Comparison of ENCODE assay signal across 20 mouse cellular contexts in the genomic region with DNA sequence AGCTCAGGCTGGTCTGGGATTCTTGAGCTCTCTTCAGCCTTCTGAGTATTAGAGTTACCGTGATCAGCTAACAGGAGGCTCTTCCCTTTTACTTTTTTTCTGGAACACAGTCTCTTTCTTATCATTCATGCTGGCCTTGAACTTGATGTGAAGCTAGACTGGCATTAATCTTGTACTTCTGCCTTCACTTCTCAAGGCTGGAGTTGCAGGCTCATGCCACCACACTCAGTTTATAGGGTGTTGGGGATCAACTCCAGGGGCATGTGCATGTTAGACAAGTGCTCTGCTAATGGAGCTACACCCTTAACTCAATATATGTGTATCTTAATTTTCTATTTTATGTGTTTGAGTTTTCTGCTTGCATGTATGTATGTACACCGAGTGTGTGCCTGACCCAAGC. TPM values are rescaled to one million over a fixed set of nuclear protein-coding genes. Genes with fewer than 3 reads are reported as not detected.
"Had no signal": no experiment of that assay in that cellular context is flagged by ENCODE, and none has a peak within 500 bp of the region (broad histone marks: within the 10 kb centered on the region; RNA-seq: fewer than 3 reads in every experiment).

No protein-coding gene starts in this region.

- DNase-seq: liver, postnatal 0 days; retina, postnatal 1 day; spleen, adult 18-20 months; thymus, postnatal 25 days had no signal

- H3K27me3 ChIP-seq: limb, embryonic 12.5 days; limb, embryonic 15.5 days; midbrain, embryonic 12.5 days; stomach, embryonic 15.5 days had no signal

- H3K4me2 ChIP-seq: limb, embryonic 12.5 days; limb, embryonic 15.5 days; liver, embryonic 11.5 days; lung, embryonic 14.5 days; midbrain, embryonic 12.5 days; stomach, embryonic 15.5 days had no signal

- ATAC-seq: liver, postnatal 0 days; lung, postnatal 0 days; midbrain, embryonic 16.5 days had no signal

- H3K4me3 ChIP-seq: limb, embryonic 12.5 days; limb, embryonic 15.5 days; midbrain, embryonic 12.5 days; stomach, embryonic 15.5 days had no signal

- H3K36me3 ChIP-seq: limb, embryonic 12.5 days; limb, embryonic 15.5 days; midbrain, embryonic 12.5 days; stomach, embryonic 15.5 days had no signal

- H3K9me3 ChIP-seq: limb, embryonic 12.5 days; limb, embryonic 15.5 days; midbrain, embryonic 12.5 days; stomach, embryonic 15.5 days had no signal

- H3K9ac ChIP-seq: limb, embryonic 12.5 days; limb, embryonic 15.5 days; liver, embryonic 14.5 days; liver, postnatal 0 days; lung, embryonic 14.5 days; midbrain, embryonic 12.5 days; stomach, embryonic 15.5 days had no signal

- H3K4me1 ChIP-seq: midbrain, embryonic 12.5 days had no signal

- H3K27ac ChIP-seq: limb, embryonic 12.5 days; limb, embryonic 15.5 days; liver, embryonic 14.5 days; macrophage; midbrain, embryonic 12.5 days; stomach, embryonic 15.5 days had no signal

RNA-seq across cellular contexts. Expression of a gene that starts 57.4 kb away (rescaled TPM):
- total RNA-seq: layer of hippocampus, adult 18-20 months; layer of hippocampus, postnatal 36 days; left cerebral cortex, postnatal 14 days; left cerebral cortex, postnatal 4 days had no signal
- polyA plus RNA-seq: kidney, embryonic 14.5 days; limb, embryonic 12.5 days; lung, embryonic 14.5 days; midbrain, embryonic 12.5 days; midbrain, embryonic 16.5 days; neural tube, embryonic 14.5 days had no signal
